12 mouse cellular contexts compared by ENCODE assay signal in the genomic region with DNA sequence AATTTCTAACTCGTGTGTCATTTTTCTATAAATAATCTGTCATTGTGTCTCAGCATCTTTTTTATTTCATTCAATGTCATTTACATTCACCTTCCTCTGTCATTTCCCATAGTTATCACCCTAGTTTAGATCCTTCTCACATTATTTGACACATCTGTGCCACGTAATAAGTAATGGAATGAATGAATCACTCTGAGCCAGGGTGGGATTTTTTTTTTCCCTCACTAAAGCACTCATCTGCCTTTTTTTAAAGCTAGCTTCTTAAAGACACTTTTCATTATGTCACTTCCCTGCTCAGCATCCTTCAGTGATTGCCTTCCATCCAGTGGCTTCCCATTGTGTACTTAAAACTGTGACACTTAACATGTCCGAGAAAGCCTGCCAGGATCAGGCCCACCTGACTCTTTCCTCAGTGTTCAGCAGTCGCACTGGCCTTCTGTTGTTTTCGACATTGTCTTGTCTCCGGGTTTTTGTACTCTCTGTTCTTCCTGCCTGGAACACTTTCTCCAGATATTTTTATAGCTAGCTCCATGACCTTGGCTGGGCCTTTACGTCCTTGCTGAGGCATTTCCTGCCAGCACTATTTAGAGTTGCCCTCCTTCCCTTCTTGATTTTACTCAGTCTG. TPM values are rescaled to one million over a fixed set of nuclear protein-coding genes. Genes with fewer than 3 reads are reported as not detected.
DNase-seq lines count a peak whose midpoint lies in the region; ATAC-seq lines count a peak whose summit lies in the region.
"Had no signal": no experiment of that assay in that cellular context is flagged by ENCODE, and none has a peak within 500 bp of the region (broad histone marks: within the 10 kb centered on the region; RNA-seq: fewer than 3 reads in every experiment).

No protein-coding gene starts in this region.

- no peak for ATAC-seq in heart, embryonic 11.5 days (replicated peaks; ENCODE audit: insufficient number of reproducible peaks, low FRiP score, low TSS enrichment)
- no peak for ATAC-seq in intestine, embryonic 16.5 days

- no peak overlapping the region for H3K9ac ChIP-seq in heart, embryonic 11.5 days (ENCODE audit: low read depth, low read length)
- no peak overlapping the region for H3K9ac ChIP-seq in intestine, embryonic 16.5 days (ENCODE audit: low read depth, low read length)

- H3K27me3 ChIP-seq in heart, embryonic 11.5 days (ENCODE audit: control insufficient read depth, insufficient read depth, low read length) = peaks cover 11% of the 10 kb centered on the region; the same call in 1 of the 2 replicates
- no peaks in the 10 kb centered on the region; the same call in 1 of the 2 replicates for H3K27me3 ChIP-seq in intestine, embryonic 16.5 days (replicated peaks; ENCODE audit: control insufficient read depth, insufficient read depth, low read length)

- H3K4me2 ChIP-seq in heart, embryonic 11.5 days = no peak overlapping the region
- no peak overlapping the region for H3K4me2 ChIP-seq in intestine, embryonic 16.5 days (ENCODE audit: low read depth, low read length)

- intact Hi-C loops in heart, postnatal 36 days (cut with DNase I) = loop anchor here (2.0 kb wide), 1 partner anchor 18 kb away; no protein-coding TSS in a partner anchor

- no peaks in the 10 kb centered on the region for H3K9me3 ChIP-seq in heart, embryonic 11.5 days (replicated peaks; ENCODE audit: control insufficient read depth, low read length)
- H3K9me3 ChIP-seq in intestine, embryonic 16.5 days (ENCODE audit: control insufficient read depth, low read length) = no peaks in the 10 kb centered on the region
- H3K9me3 ChIP-seq: G1E had no signal

- H3K4me3 ChIP-seq in heart, embryonic 11.5 days (ENCODE audit: low read depth, low read length) = no peak overlapping the region
- no peak overlapping the region for H3K4me3 ChIP-seq in intestine, embryonic 16.5 days (ENCODE audit: low read length)

- H3K4me1 ChIP-seq in heart, embryonic 11.5 days (ENCODE audit: control insufficient read depth, insufficient read depth, low read length) = no peaks in the 10 kb centered on the region
- no peaks in the 10 kb centered on the region for H3K4me1 ChIP-seq in intestine, embryonic 16.5 days (ENCODE audit: control insufficient read depth, insufficient read depth, low read length)

- DNase-seq in heart, adult 18-20 months = peak; percentile 54 to 78
- DNase-seq in 3T3-L1 (ENCODE audit: low read depth, low spot score) = peak; percentile 75
- peak; percentile 2 for DNase-seq in adrenal gland, postnatal 25 days
- DNase-seq in heart, postnatal 36 days = peak; percentile 21
- DNase-seq in gastrocnemius, adult 8-10 months (ENCODE audit: low spot score in 2 of 2) = no peak
- no peak for DNase-seq in lung, adult 18-20 months
- DNase-seq: thymus, postnatal 14 days had no signal

- no peaks in the 10 kb centered on the region for H3K36me3 ChIP-seq in heart, embryonic 11.5 days (ENCODE audit: control insufficient read depth, insufficient read depth, low read length)
- H3K36me3 ChIP-seq in intestine, embryonic 16.5 days (ENCODE audit: control insufficient read depth, insufficient read depth, low read length) = no peaks in the 10 kb centered on the region
- H3K36me3 ChIP-seq: G1E had no signal

- no peak overlapping the region for H3K27ac ChIP-seq in heart, embryonic 11.5 days (ENCODE audit: low read depth, low read length)
- H3K27ac ChIP-seq in intestine, embryonic 16.5 days (ENCODE audit: low read length) = no peak overlapping the region

- WGBS in heart, embryonic 11.5 days (ENCODE audit: insufficient replicate concordance) = 54% methylated on average over 7 of the region's 7 CpGs
- 57% methylated on average over 7 of the region's 7 CpGs for WGBS in intestine, embryonic 16.5 days

RNA-seq across cellular contexts. Expression of a gene that starts 3.2 kb away (rescaled TPM):
- total RNA-seq in heart, adult 18-20 months (2021) = 1 to 10 TPM; 5.6 to 7.5 TPM
- 0.43 and 0.45 TPM in 2 replicates for polyA plus RNA-seq in heart, embryonic 11.5 days (2014; fragmentation: Nextera tagmentation; extraction: Ambion mirVana)
- 1.8 and 2.2 TPM in 2 replicates for total RNA-seq in adrenal gland, postnatal 25 days (2021)
- 1 to 10 TPM; 5.5 to 5.9 TPM for total RNA-seq in heart, postnatal 36 days (2021)
- polyA plus RNA-seq in intestine, embryonic 16.5 days (2015; fragmentation: Nextera tagmentation; extraction: Ambion mirVana) = 0.43 and 0.72 TPM in 2 replicates
- total RNA-seq in gastrocnemius, adult 8-10 months (2022) = under 1 TPM; 0.08 to 0.51 (median 0.17) TPM
- polyA plus RNA-seq: G1E; liver, adult 2 months had no signal

RNA-seq across cellular contexts. Expression of a gene that starts 53.8 kb away (rescaled TPM):
- total RNA-seq in heart, adult 18-20 months (2021) = not detected
- 0.56 and 0.94 TPM in 2 replicates for polyA plus RNA-seq in heart, embryonic 11.5 days (2014; fragmentation: Nextera tagmentation; extraction: Ambion mirVana)
- total RNA-seq in adrenal gland, postnatal 25 days (2021) = not detected in 2 replicates
- not detected for total RNA-seq in heart, postnatal 36 days (2021)
- not detected in 2 replicates for polyA plus RNA-seq in intestine, embryonic 16.5 days (2015; fragmentation: Nextera tagmentation; extraction: Ambion mirVana)
- total RNA-seq in gastrocnemius, adult 8-10 months (2022) = not detected
- total RNA-seq: G1E; liver, adult 2 months had no signal
- polyA plus RNA-seq: G1E; large intestine, adult 2 months; liver, adult 2 months had no signal

Comparison
In these comparisons a context has a peak if more than half of its experiments do, and no peak if none do; other contexts are left out.
1. DNase-seq: peak in heart, adult 18-20 months (2 of 2), 3T3-L1 (single experiment), adrenal gland, postnatal 25 days (single experiment) and heart, postnatal 36 days (2 of 2); none in gastrocnemius, adult 8-10 months (0 of 2) and lung, adult 18-20 months (0 of 2).